In the genomic region with DNA sequence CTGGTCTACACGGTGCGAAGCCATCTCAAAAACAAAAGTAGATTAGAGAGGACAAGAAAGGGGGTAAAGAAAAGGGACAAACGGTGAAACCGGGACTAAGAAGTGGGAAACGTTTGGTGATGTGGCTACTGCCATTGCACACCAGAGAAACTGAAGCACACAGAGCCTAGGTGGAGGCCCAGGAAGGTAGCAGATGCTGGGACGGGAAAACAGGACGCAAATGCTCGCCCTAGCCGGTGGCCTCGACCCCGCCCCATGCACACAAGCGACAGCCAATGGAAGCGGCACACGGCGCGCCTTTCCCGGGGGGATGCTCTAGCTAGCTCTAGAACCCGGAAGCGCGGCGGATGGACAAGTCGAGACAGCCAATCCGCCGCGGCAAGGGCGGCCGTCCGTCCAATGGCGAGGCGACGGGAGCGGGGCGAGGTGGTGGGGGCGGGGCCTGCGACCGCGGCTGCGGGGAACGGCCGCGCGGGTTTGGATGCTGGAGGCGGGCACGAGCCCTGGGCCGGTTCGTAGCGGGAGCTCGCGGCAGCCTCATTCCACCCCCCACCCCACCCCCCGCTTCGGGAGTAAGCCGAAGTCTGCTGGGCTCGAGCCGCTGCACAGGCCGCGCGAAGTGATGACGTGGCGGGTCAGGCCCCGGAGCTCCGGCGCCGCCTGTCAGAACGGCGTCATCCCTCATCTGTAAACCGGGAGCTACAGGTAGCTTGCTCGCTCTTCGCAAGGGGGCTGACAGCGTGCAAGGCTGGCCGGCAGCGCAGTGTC, we compare ENCODE assay signal across 8 mouse cellular contexts. TPM values are rescaled to one million over a fixed set of nuclear protein-coding genes. Genes with fewer than 3 reads are reported as not detected.
DNase-seq lines count a peak whose midpoint lies in the region; ATAC-seq lines count a peak whose summit lies in the region.

Ficd (plus strand) TSS at position 459 of the 768 bp plus-strand sequence.

- DNase-seq in adrenal gland, adult (ENCODE audit: inconsistent age in 2 of 2, low spot score in 1 of 2) = peak; percentile 94 to 96
- peak; percentile 100 for DNase-seq in embryo, embryonic 10.5 days (ENCODE audit: low spot score)
- peak; percentile 95 for DNase-seq in gastrocnemius, postnatal 14 days
- peak; percentile 89 to 98 for DNase-seq in left cerebral cortex, postnatal 10 days (ENCODE audit: extremely low spot score in 1 of 2, low spot score in 2 of 2)
- peak; percentile 91 for DNase-seq in right cerebral cortex, postnatal 25 days
- DNase-seq in urinary bladder, postnatal 4 days (ENCODE audit: low spot score in 2 of 2) = peak; percentile 88 to 96

- intact Hi-C loops in gastrocnemius, postnatal 14 days (cut with DNase I; ENCODE audit: low total_unique reads) = loop anchor here (2.0 kb wide), 1 partner anchor 35 kb away; no protein-coding TSS in a partner anchor
- intact Hi-C loops in left cerebral cortex, postnatal 10 days (cut with DNase I) = loop anchor here (10.0 kb wide), 1 partner anchor 461 kb away; no protein-coding TSS in a partner anchor

- ATAC-seq in inflammation-experienced regulatory T-cells, adult 6 months = peak; percentile 98
- peak; percentile 95 for ATAC-seq in megakaryocyte-erythroid progenitor cell, adult 5-6 weeks (replicated peaks; ENCODE audit: low FRiP score, low TSS enrichment, poor library complexity, severe bottlenecking)

RNA-seq across cellular contexts. Expression of gene Ficd, which starts in this region (rescaled TPM):
- total RNA-seq in gastrocnemius, postnatal 14 days (2021) = 1 to 10 TPM; 4.9 TPM
- polyA plus RNA-seq in inflammation-experienced regulatory T-cells, adult 6 months (2017; shearing (Covaris generic)) = 1 to 10 TPM; 4.4 to 4.9 (median 4.7) TPM
- 1 to 10 TPM; 7.2 to 8.0 TPM for total RNA-seq in left cerebral cortex, postnatal 10 days (2021)
- 1.6 and 2.0 TPM in 2 replicates for total RNA-seq in megakaryocyte-erythroid progenitor cell, adult 5-6 weeks (2014; fragmentation: Nextera tagmentation)
- total RNA-seq in megakaryocyte-erythroid progenitor cell, adult 5-6 weeks (2017) = 0.23 and 0.80 TPM in 2 replicates

Comparison
In these comparisons a context has a peak if more than half of its experiments do, and no peak if none do; other contexts are left out.
1. Peak in every context shown above with its lines: DNase-seq and ATAC-seq.